Mouse (Mus musculus): ENCODE data around the gene Fos.
"Not testable (repeated sequence)": the region's sequence is repeated elsewhere in the genome, so short reads cannot be mapped to it uniquely, and the experiment has no call there.

Fos gene

GRCm38 (mm10) chr12:85523421-85524192, 49.9 kb downstream of the Fos start:
- DNase-seq (ENCODE audit: low spot score in 2 of 2), result no peak

- DNase-seq (ENCODE audit: low spot score in 2 of 2), result no peak
Measured at GRCm38 (mm10) chr12:85524193-85524858, 50.6 kb downstream of the Fos start.

- DNase-seq (ENCODE audit: low spot score in 2 of 2), result not testable (repeated sequence)
Measured at GRCm38 (mm10) chr12:85524859-85525495, 51.3 kb downstream of the Fos start.
